Mouse (Mus musculus) ES-E14 (cell line): ENCODE measurements at regions not wholly inside any gene's neighbourhood (a gene's known extent, or its start where the extent isn't known, plus 50 kb on each side); places are given as distances from the start of the nearest gene placed in this dataset.

Experiments used
- DNase-seq: peaks from one replicate; pipeline ENCODE4 v3.0.0-alpha.2; 2013; ENCODE audit warnings: low read depth, low spot score
- H3K27ac ChIP-seq: 2 replicates; pipeline ENCODE4 v1.5.1; 2012; ENCODE audit warnings: low read depth, mild to moderate bottlenecking, low read length, moderate library complexity, mixed read lengths; ENCODE audit not compliant: poor library complexity, insufficient read depth, severe bottlenecking
- H3K36me3 ChIP-seq: 2 replicates; pipeline ENCODE4 v1.6.1; 2012; ENCODE audit warnings: mild to moderate bottlenecking, low read length, moderate library complexity, mixed read lengths; ENCODE audit not compliant: control insufficient read depth, poor library complexity, insufficient read depth, severe bottlenecking
- H3K4me1 ChIP-seq, 2 experiments: fragments of 150-350 bp in 1 of 2; sonication (generic) in 1 of 2; 2 replicates each; pipeline ENCODE4 v1.6.1; 2012; ENCODE audit warnings: low read length in 2 of 2, mild to moderate bottlenecking in 1 of 2, mixed read lengths in 1 of 2; ENCODE audit not compliant: control insufficient read depth in 2 of 2, insufficient read depth in 2 of 2, poor library complexity in 1 of 2
- H3K4me3 ChIP-seq, 2 experiments: fragments of 150-350 bp in 1 of 2; sonication (generic) in 1 of 2; 2 replicates each; pipeline ENCODE4 v1.5.1; 2012; ENCODE audit warnings: low read length in 2 of 2, low read depth in 1 of 2, mild to moderate bottlenecking in 1 of 2, mixed read lengths in 1 of 2; ENCODE audit not compliant: insufficient read depth in 1 of 2, poor library complexity in 1 of 2, severe bottlenecking in 1 of 2
- H3K9ac ChIP-seq: 2 replicates; pipeline ENCODE4 v1.6.1; 2012; ENCODE audit warnings: low read depth, mild to moderate bottlenecking, low read length, mixed read lengths; ENCODE audit not compliant: poor library complexity, insufficient read depth, severe bottlenecking
- H3K9me3 ChIP-seq: fragments of 150-350 bp; sonication (generic); 2 replicates; pipeline ENCODE4 v1.6.1; 2012; ENCODE audit warnings: low read depth, mild to moderate bottlenecking, low read length; ENCODE audit not compliant: control insufficient read depth, insufficient read depth
- CHD2 ChIP-seq: IDR thresholded peaks from 2 replicates; pipeline ENCODE4 v1.6.1; 2014; ENCODE audit warnings: mild to moderate bottlenecking, low read depth, low read length, inconsistent platforms
- HCFC1 ChIP-seq: IDR thresholded peaks from 2 replicates; pipeline ENCODE4 v1.6.1; 2012; ENCODE audit warnings: low read length, inconsistent platforms, borderline replicate concordance; ENCODE audit not compliant: insufficient read depth
- MAFK ChIP-seq: IDR thresholded peaks from 2 replicates; pipeline ENCODE4 v1.6.1; 2014; ENCODE audit warnings: mild to moderate bottlenecking, low read depth, low read length, inconsistent platforms; ENCODE audit not compliant: insufficient read depth
- ZC3H11A ChIP-seq: IDR thresholded peaks from 2 replicates; pipeline ENCODE4 v1.6.1; 2012; ENCODE audit warnings: low read depth, mild to moderate bottlenecking, inconsistent platforms, low read length, borderline replicate concordance
- ZNF384 ChIP-seq: IDR thresholded peaks from 2 replicates; pipeline ENCODE4 v1.6.1; 2012; ENCODE audit warnings: low read depth, low read length, inconsistent platforms
- in situ Hi-C, 2 experiments: fragments of 600-800 bp; cut with MboI; formaldehyde crosslinking; loops; one replicate each; pipeline ENCODE4 v1.15.1; 2025; ENCODE audit warnings: low sequenced_read_pairs in 2 of 2, inconsistent platforms in 1 of 2; ENCODE audit not compliant: unreplicated experiment in 2 of 2

GRCm38 (mm10) chr2:115070666-115071065 lies 415.9 kb upstream of the Dph6 start:
- in situ Hi-C loops = no loop called here
- no peak for TF ChIP-seq MAFK
- no peak for TF ChIP-seq HCFC1
- no peak for TF ChIP-seq CHD2
- TF ChIP-seq ZC3H11A = no peak
- no peak for TF ChIP-seq ZNF384
- H3K9ac ChIP-seq = no peak overlapping the region
- no peak overlapping the region for H3K27ac ChIP-seq
- no peak overlapping the region for H3K4me3 ChIP-seq
- no peak for DNase-seq
- H3K9me3 ChIP-seq = no peaks in the 10 kb centered on the region
- H3K36me3 ChIP-seq = no peaks in the 10 kb centered on the region
- no peaks in the 10 kb centered on the region for H3K4me1 ChIP-seq

GRCm38 (mm10) chr2:115081563-115082291 lies 427.0 kb upstream of the Dph6 start:
- Histone ChIP-seq H3K4me3 (no peak overlapping the region), H3K27ac (no peak overlapping the region), H3K4me1 (no peaks in the 10 kb centered on the region), H3K9me3 (no peaks in the 10 kb centered on the region), H3K9ac (no peak overlapping the region), H3K36me3 (no peaks in the 10 kb centered on the region)
- DNase-seq = no peak
- in situ Hi-C loops = no loop called here
- TF ChIP-seq ZC3H11A = no peak

- H3K9me3 ChIP-seq = no peaks in the 10 kb centered on the region
- H3K36me3 ChIP-seq = no peaks in the 10 kb centered on the region
- in situ Hi-C loops = no loop called here
- no peak overlapping the region for H3K9ac ChIP-seq
- H3K4me1 ChIP-seq = no peaks in the 10 kb centered on the region
- DNase-seq = no peak
- no peak overlapping the region for H3K4me3 ChIP-seq
- H3K27ac ChIP-seq = no peak overlapping the region
- TF ChIP-seq MAFK (no peak), ZNF384 (no peak), ZC3H11A (no peak), HCFC1 (no peak), CHD2 (no peak)
Measured at GRCm38 (mm10) chr2:115082292-115082809, 427.6 kb upstream of the Dph6 start.

- no peak overlapping the region for H3K4me3 ChIP-seq
- H3K4me1 ChIP-seq = no peaks in the 10 kb centered on the region
- no peaks in the 10 kb centered on the region for H3K9me3 ChIP-seq
- no peak for DNase-seq
- no peak overlapping the region for H3K9ac ChIP-seq
- H3K27ac ChIP-seq = no peak overlapping the region
- in situ Hi-C loops = no loop called here
- no peaks in the 10 kb centered on the region for H3K36me3 ChIP-seq
- TF ChIP-seq CHD2 = no peak
- TF ChIP-seq ZNF384 = no peak
- no peak for TF ChIP-seq ZC3H11A
- no peak for TF ChIP-seq MAFK
- TF ChIP-seq HCFC1 = no peak
Measured at GRCm38 (mm10) chr2:115088421-115089120, 433.8 kb upstream of the Dph6 start.
